Mouse (Mus musculus) myocyte (in vitro differentiated cells): Measurements from ENCODE around the gene Armh1. TPM values are rescaled to one million over a fixed set of nuclear protein-coding genes. Genes with fewer than 3 reads are reported as not detected.

Experiments
- H3K27me3 ChIP-seq: one replicate; pipeline ENCODE4 v1.6.1; 2011; ENCODE audit not compliant: control insufficient read depth, insufficient read depth, insufficient read length
- H3K36me3 ChIP-seq: one replicate; pipeline ENCODE4 v1.6.1; 2011; ENCODE audit not compliant: control insufficient read depth, insufficient read depth
- H3K4me2 ChIP-seq: one replicate; pipeline ENCODE4 v1.6.1; 2011; ENCODE audit warnings: low read depth, control low read depth
- H3K4me3 ChIP-seq: one replicate; pipeline ENCODE4 v1.5.1; 2011; ENCODE audit warnings: mild to moderate bottlenecking, control low read depth, moderate library complexity
- H3K79me2 ChIP-seq: one replicate; pipeline ENCODE4 v1.6.1; 2011; ENCODE audit not compliant: control insufficient read depth, insufficient read depth
- H3ac ChIP-seq: one replicate; pipeline ENCODE4 v1.6.1; 2011; ENCODE audit not compliant: control insufficient read depth, insufficient read length
- CEBPB ChIP-seq: IDR thresholded peaks from 2 replicates; pipeline ENCODE4 v1.6.1; 2011; ENCODE audit warnings: mild to moderate bottlenecking, moderate library complexity; ENCODE audit not compliant: poor library complexity, insufficient read depth, severe bottlenecking
- E2F4 ChIP-seq: IDR thresholded peaks from one replicate; pipeline ENCODE4 v1.6.1; 2011; ENCODE audit warnings: mild to moderate bottlenecking, control low read depth, moderate library complexity; ENCODE audit not compliant: insufficient read depth
- MAX ChIP-seq: IDR thresholded peaks from one replicate; pipeline ENCODE4 v1.6.1; 2011; ENCODE audit warnings: low read depth, mild to moderate bottlenecking, control low read depth
- MYOD1 ChIP-seq, 3 experiments: IDR thresholded peaks; one replicate each; pipeline ENCODE4 v1.6.1; 2011; ENCODE audit warnings: control low read depth in 2 of 3, low read depth in 2 of 3, mild to moderate bottlenecking in 2 of 3, moderate library complexity in 1 of 3; ENCODE audit not compliant: insufficient read length in 2 of 3, control insufficient read depth in 1 of 3
- MYOG ChIP-seq, 3 experiments: IDR thresholded peaks; one replicate each; pipeline ENCODE4 v1.6.1; 2011; ENCODE audit warnings: control low read depth in 2 of 3, low read depth in 2 of 3, mild to moderate bottlenecking in 2 of 3; ENCODE audit not compliant: insufficient read length in 2 of 3, control insufficient read depth in 1 of 3, insufficient read depth in 1 of 3
- POLR2A ChIP-seq: IDR thresholded peaks from one replicate; pipeline ENCODE4 v1.6.1; 2011; ENCODE audit warnings: low read depth, mild to moderate bottlenecking, control low read depth, moderate library complexity; ENCODE audit not compliant: insufficient read length
- POLR2AphosphoS2 ChIP-seq: IDR thresholded peaks from one replicate; pipeline ENCODE4 v1.6.1; 2011; ENCODE audit warnings: low read depth, control low read depth; ENCODE audit not compliant: insufficient read length
- REST ChIP-seq: IDR thresholded peaks from one replicate; pipeline ENCODE4 v1.6.1; 2011; ENCODE audit warnings: mild to moderate bottlenecking, control low read depth, moderate library complexity; ENCODE audit not compliant: insufficient read depth, insufficient read length
- SRF ChIP-seq: IDR thresholded peaks from one replicate; pipeline ENCODE4 v1.6.1; 2011; ENCODE audit warnings: low read depth; ENCODE audit not compliant: control insufficient read depth, insufficient read length
- TCF12 ChIP-seq: IDR thresholded peaks from one replicate; pipeline ENCODE4 v1.6.1; 2011; ENCODE audit warnings: mild to moderate bottlenecking, control low read depth; ENCODE audit not compliant: poor library complexity, insufficient read depth, severe bottlenecking
- TCF3 ChIP-seq: IDR thresholded peaks from one replicate; pipeline ENCODE4 v1.6.1; 2011; ENCODE audit warnings: low read depth, control low read depth; ENCODE audit not compliant: insufficient read length
- USF1 ChIP-seq: IDR thresholded peaks from one replicate; pipeline ENCODE4 v1.6.1; 2011; ENCODE audit warnings: low read depth, mild to moderate bottlenecking, control low read depth, moderate library complexity
- polyA plus RNA-seq: library from polyadenylated mRNA; unstranded; fragments of >200 nt; fragmentation: generic; extraction: Trizol; gene quantifications from one replicate; pipeline ENCODE4 v1.2.1, GENCODE M21; 2012; ENCODE audit warnings: missing spikeins

The Armh1 gene
- polyA plus RNA-seq, 1 experiment: not detected

GRCm38 (mm10) chr4:117221836-117222235, 30.1 kb downstream of the Armh1 start:
- Histone ChIP-seq H3K4me2 (no peak overlapping the region), H3K4me3 (no peak overlapping the region), H3K36me3 (no peaks in the 10 kb centered on the region), H3K27me3 (no peaks in the 10 kb centered on the region), H3ac (no peak overlapping the region), H3K79me2 (no peaks in the 10 kb centered on the region)
- TF ChIP-seq CEBPB (no peak), REST (no peak), TCF12 (no peak), TCF3 (no peak), MAX (no peak), POLR2A (no peak), E2F4 (no peak), MYOD1 (IDR thresholded peaks at IDR 0.05; ENCODE audit: control insufficient read depth in 1 of 3, insufficient read length in 2 of 3, low read depth in 2 of 3) (no peak), POLR2AphosphoS2 (no peak), MYOG (IDR thresholded peaks at IDR 0.05; ENCODE audit: control insufficient read depth in 1 of 3, insufficient read depth in 1 of 3, insufficient read length in 2 of 3, low read depth in 2 of 3) (no peak), USF1 (no peak), SRF (no peak)

- no peak overlapping the region for H3ac ChIP-seq
- H3K36me3 ChIP-seq: no peaks in the 10 kb centered on the region
- H3K4me3 ChIP-seq: no peak overlapping the region
- TF ChIP-seq TCF3 (no peak), TCF12 (no peak), MYOG (IDR thresholded peaks at IDR 0.05; ENCODE audit: control insufficient read depth in 1 of 3, insufficient read depth in 1 of 3, insufficient read length in 2 of 3, low read depth in 2 of 3) (no peak), MYOD1 (IDR thresholded peaks at IDR 0.05; ENCODE audit: control insufficient read depth in 1 of 3, insufficient read length in 2 of 3, low read depth in 2 of 3) (no peak), USF1 (no peak), POLR2AphosphoS2 (no peak), SRF (no peak), E2F4 (no peak), CEBPB (no peak), REST (no peak), POLR2A (no peak), MAX (no peak)
- no peaks in the 10 kb centered on the region for H3K79me2 ChIP-seq
- no peak overlapping the region for H3K4me2 ChIP-seq
- no peaks in the 10 kb centered on the region for H3K27me3 ChIP-seq
These were observed 31.0 kb downstream of the Armh1 start for GRCm38 (mm10) chr4:117220741-117221515.

- no peak overlapping the region for H3ac ChIP-seq
- H3K36me3 ChIP-seq: no peaks in the 10 kb centered on the region
- peaks cover 5% of the 10 kb centered on the region for H3K27me3 ChIP-seq
- no peak overlapping the region for H3K4me2 ChIP-seq
- TF ChIP-seq E2F4: no peak
- TF ChIP-seq TCF12: no peak
- no peak for TF ChIP-seq POLR2AphosphoS2
- TF ChIP-seq CEBPB: no peak
- no peak for TF ChIP-seq MAX
- no peak for TF ChIP-seq SRF
- no peak for TF ChIP-seq USF1
- TF ChIP-seq MYOG (IDR thresholded peaks at IDR 0.05; ENCODE audit: control insufficient read depth in 1 of 3, insufficient read depth in 1 of 3, insufficient read length in 2 of 3, low read depth in 2 of 3): no peak
- TF ChIP-seq POLR2A: no peak
- no peak for TF ChIP-seq TCF3
- no peak for TF ChIP-seq REST
- TF ChIP-seq MYOD1 (IDR thresholded peaks at IDR 0.05; ENCODE audit: control insufficient read depth in 1 of 3, insufficient read length in 2 of 3, low read depth in 2 of 3): no peak
- H3K4me3 ChIP-seq: no peak overlapping the region
- H3K79me2 ChIP-seq: no peaks in the 10 kb centered on the region
These were observed 33.3 kb downstream of the Armh1 start for GRCm38 (mm10) chr4:117218517-117219219.

GRCm38 (mm10) chr4:117217029-117217428, 34.9 kb downstream of the Armh1 start:
- Histone ChIP-seq H3K36me3 (no peaks in the 10 kb centered on the region), H3K79me2 (no peaks in the 10 kb centered on the region), H3K27me3 (peaks cover 5% of the 10 kb centered on the region), H3ac (no peak overlapping the region), H3K4me2 (no peak overlapping the region), H3K4me3 (no peak overlapping the region)
- TF ChIP-seq POLR2A: no peak
- TF ChIP-seq SRF: no peak
- no peak for TF ChIP-seq POLR2AphosphoS2
- no peak for TF ChIP-seq TCF3
- no peak for TF ChIP-seq CEBPB
- no peak for TF ChIP-seq REST
- no peak for TF ChIP-seq TCF12
- no peak for TF ChIP-seq E2F4
- no peak for TF ChIP-seq MAX
- no peak for TF ChIP-seq MYOD1 (IDR thresholded peaks at IDR 0.05; ENCODE audit: control insufficient read depth in 1 of 3, insufficient read length in 2 of 3, low read depth in 2 of 3)
- TF ChIP-seq USF1: no peak
- TF ChIP-seq MYOG (IDR thresholded peaks at IDR 0.05; ENCODE audit: control insufficient read depth in 1 of 3, insufficient read depth in 1 of 3, insufficient read length in 2 of 3, low read depth in 2 of 3): no peak
